Mouse (Mus musculus): ENCODE data around the gene Nrcam. TPM values are rescaled to one million over a fixed set of nuclear protein-coding genes. Genes with fewer than 3 reads are reported as not detected.
A peak's percentile ranks its signal among the peaks of the same experiment; 100 is the strongest.

Gene Nrcam
- polyA plus RNA-seq, 1 experiment from 2014 or later: 107 TPM

GRCm38 (mm10) chr12:44411031-44411430 lies 82.3 kb downstream of the Nrcam start:
- H3K4me3 ChIP-seq: no peak overlapping the region
- no peaks in the 10 kb centered on the region for H3K9me3 ChIP-seq
- ATAC-seq (replicated peaks): no peak
- no peaks in the 10 kb centered on the region for H3K27me3 ChIP-seq
- H3K27ac ChIP-seq (replicated peaks): no peak overlapping the region; the same call in 1 of the 2 replicates
- WGBS: 78% methylated on average over 3 of the region's 3 CpGs
- no peaks in the 10 kb centered on the region for H3K36me3 ChIP-seq
- no peak overlapping the region for H3K4me2 ChIP-seq (replicated peaks)
- peaks cover 18% of the 10 kb centered on the region for H3K4me1 ChIP-seq
- no peak overlapping the region for H3K9ac ChIP-seq (replicated peaks)

GRCm38 (mm10) chr12:44422154-44422866 lies 93.6 kb downstream of the Nrcam start:
- H3K4me2 ChIP-seq (replicated peaks): no peak overlapping the region
- WGBS: 40% methylated on average over 4 of the region's 4 CpGs
- H3K4me1 ChIP-seq: no peaks in the 10 kb centered on the region
- H3K27ac ChIP-seq (replicated peaks): no peak overlapping the region
- H3K4me3 ChIP-seq: no peak overlapping the region
- H3K36me3 ChIP-seq: no peaks in the 10 kb centered on the region
- H3K9ac ChIP-seq (replicated peaks): no peak overlapping the region
- no peak for ATAC-seq (replicated peaks)
- no peaks in the 10 kb centered on the region for H3K27me3 ChIP-seq
- no peaks in the 10 kb centered on the region for H3K9me3 ChIP-seq

- no peaks in the 10 kb centered on the region for H3K27me3 ChIP-seq
- ATAC-seq (replicated peaks): no peak
- H3K9me3 ChIP-seq: no peaks in the 10 kb centered on the region
- no peak overlapping the region for H3K4me3 ChIP-seq
- H3K27ac ChIP-seq (replicated peaks): no peak overlapping the region
- no peak overlapping the region for H3K9ac ChIP-seq (replicated peaks)
- H3K4me1 ChIP-seq: no peaks in the 10 kb centered on the region
- no peaks in the 10 kb centered on the region for H3K36me3 ChIP-seq
- WGBS: 94% methylated on average over 4 of the region's 4 CpGs
- no peak overlapping the region for H3K4me2 ChIP-seq (replicated peaks)
These were observed 94.2 kb downstream of the Nrcam start for GRCm38 (mm10) chr12:44422867-44423255.

GRCm38 (mm10) chr12:44424011-44424410 lies 95.3 kb downstream of the Nrcam start:
- Histone ChIP-seq H3K9ac (replicated peaks) (no peak overlapping the region), H3K4me3 (no peak overlapping the region), H3K4me1 (no peaks in the 10 kb centered on the region), H3K27ac (replicated peaks) (no peak overlapping the region), H3K36me3 (no peaks in the 10 kb centered on the region), H3K4me2 (replicated peaks) (no peak overlapping the region), H3K9me3 (no peaks in the 10 kb centered on the region), H3K27me3 (no peaks in the 10 kb centered on the region)
- ATAC-seq (replicated peaks): peak; percentile 42; the same call in 1 of the 2 replicates
- 88% methylated on average over 3 of the region's 3 CpGs for WGBS

GRCm38 (mm10) chr12:44425040-44425439 lies 96.4 kb downstream of the Nrcam start:
- Histone ChIP-seq H3K4me3 (no peak overlapping the region), H3K36me3 (no peaks in the 10 kb centered on the region), H3K27me3 (no peaks in the 10 kb centered on the region), H3K9me3 (no peaks in the 10 kb centered on the region), H3K4me1 (peaks cover 6% of the 10 kb centered on the region), H3K9ac (replicated peaks) (no peak overlapping the region), H3K27ac (replicated peaks) (no peak overlapping the region), H3K4me2 (replicated peaks) (no peak overlapping the region)
- ATAC-seq (replicated peaks): no peak
- WGBS: 14% methylated on average over 6 of the region's 6 CpGs

- Histone ChIP-seq H3K36me3 (no peaks in the 10 kb centered on the region), H3K27me3 (no peaks in the 10 kb centered on the region), H3K9ac (replicated peaks) (no peak overlapping the region), H3K4me1 (peaks cover 21% of the 10 kb centered on the region), H3K4me3 (no peak overlapping the region), H3K27ac (replicated peaks) (peak overlapping the region; percentile 57), H3K4me2 (replicated peaks) (no peak overlapping the region), H3K9me3 (no peaks in the 10 kb centered on the region)
- peak; percentile 53 for ATAC-seq (replicated peaks)
- 17% methylated on average over 6 of the region's 6 CpGs for WGBS
These were observed 101.7 kb downstream of the Nrcam start for GRCm38 (mm10) chr12:44430335-44430734.

- no peak overlapping the region for H3K4me2 ChIP-seq (replicated peaks)
- H3K4me1 ChIP-seq: peaks cover 21% of the 10 kb centered on the region
- H3K9ac ChIP-seq (replicated peaks): no peak overlapping the region
- H3K27ac ChIP-seq (replicated peaks): peak overlapping the region; percentile 57
- no peaks in the 10 kb centered on the region for H3K36me3 ChIP-seq
- H3K4me3 ChIP-seq: no peak overlapping the region
- H3K27me3 ChIP-seq: no peaks in the 10 kb centered on the region
- WGBS: 24% methylated on average over 7 of the region's 7 CpGs
- peak; percentile 59 for ATAC-seq (replicated peaks)
- no peaks in the 10 kb centered on the region for H3K9me3 ChIP-seq
These were observed 102.3 kb downstream of the Nrcam start for GRCm38 (mm10) chr12:44430996-44431395.

- WGBS: 78% methylated on average over 3 of the region's 3 CpGs
- Histone ChIP-seq H3K4me2 (replicated peaks) (no peak overlapping the region), H3K4me3 (no peak overlapping the region), H3K4me1 (peaks cover 31% of the 10 kb centered on the region), H3K36me3 (no peaks in the 10 kb centered on the region), H3K9ac (replicated peaks) (no peak overlapping the region), H3K9me3 (no peaks in the 10 kb centered on the region), H3K27me3 (no peaks in the 10 kb centered on the region), H3K27ac (replicated peaks) (no peak overlapping the region)
- ATAC-seq (replicated peaks): no peak
These were observed 104.0 kb downstream of the Nrcam start for GRCm38 (mm10) chr12:44432727-44433126.

GRCm38 (mm10) chr12:44437046-44437827 lies 108.6 kb downstream of the Nrcam start:
- H3K36me3 ChIP-seq: no peaks in the 10 kb centered on the region
- no peak overlapping the region for H3K4me3 ChIP-seq
- no peaks in the 10 kb centered on the region for H3K9me3 ChIP-seq
- H3K27ac ChIP-seq (replicated peaks): peak overlapping the region; percentile 25; the same call in 1 of the 2 replicates
- ATAC-seq (replicated peaks): peak; percentile 85
- peak overlapping the region; percentile 22 for H3K4me2 ChIP-seq (replicated peaks)
- WGBS: 5% methylated on average over 13 of the region's 13 CpGs
- H3K4me1 ChIP-seq: peaks cover 33% of the 10 kb centered on the region
- H3K9ac ChIP-seq (replicated peaks): no peak overlapping the region
- no peaks in the 10 kb centered on the region for H3K27me3 ChIP-seq

GRCm38 (mm10) chr12:44438884-44439283 lies 110.2 kb downstream of the Nrcam start:
- peaks cover 7% of the 10 kb centered on the region; the same call in 1 of the 2 replicates for H3K36me3 ChIP-seq
- 0 out of 2 replicates have a peak, but pooled peaks have one; percentile 27 for ATAC-seq (replicated peaks)
- peak overlapping the region; percentile 29; the same call in 1 of the 2 replicates for H3K9ac ChIP-seq (replicated peaks)
- no peaks in the 10 kb centered on the region for H3K27me3 ChIP-seq
- peak overlapping the region; percentile 33 for H3K27ac ChIP-seq (replicated peaks)
- no peaks in the 10 kb centered on the region for H3K9me3 ChIP-seq
- WGBS: 5% methylated on average over 8 of the region's 8 CpGs
- H3K4me1 ChIP-seq: peaks cover 33% of the 10 kb centered on the region
- peak overlapping the region; percentile 32 for H3K4me2 ChIP-seq (replicated peaks)
- H3K4me3 ChIP-seq: peak overlapping the region; percentile 14; the same call in 1 of the 2 replicates

GRCm38 (mm10) chr12:44440230-44440629 lies 111.5 kb downstream of the Nrcam start:
- H3K4me3 ChIP-seq: no peak overlapping the region
- no peak overlapping the region for H3K9ac ChIP-seq (replicated peaks)
- H3K27ac ChIP-seq (replicated peaks): no peak overlapping the region
- peaks cover 33% of the 10 kb centered on the region for H3K4me1 ChIP-seq
- WGBS: 37% methylated on average over 4 of the region's 4 CpGs
- peaks cover 7% of the 10 kb centered on the region; the same call in 1 of the 2 replicates for H3K36me3 ChIP-seq
- no peaks in the 10 kb centered on the region for H3K9me3 ChIP-seq
- no peak for ATAC-seq (replicated peaks)
- no peak overlapping the region for H3K4me2 ChIP-seq (replicated peaks)
- H3K27me3 ChIP-seq: no peaks in the 10 kb centered on the region

- Histone ChIP-seq H3K4me2 (replicated peaks) (no peak overlapping the region), H3K9me3 (no peaks in the 10 kb centered on the region), H3K27me3 (no peaks in the 10 kb centered on the region), H3K9ac (replicated peaks) (no peak overlapping the region), H3K27ac (replicated peaks) (no peak overlapping the region), H3K36me3 (no peaks in the 10 kb centered on the region), H3K4me1 (no peaks in the 10 kb centered on the region), H3K4me3 (no peak overlapping the region)
- WGBS: 54% methylated on average over 6 of the region's 6 CpGs
- no peak for ATAC-seq (replicated peaks)
These were observed 122.2 kb downstream of the Nrcam start for GRCm38 (mm10) chr12:44450930-44451329.
